Mouse (Mus musculus) B cell, adult 2 months (primary cell): Measurements from ENCODE around the gene Gsx1.

Experiments used
- DNase-seq, 2 experiments: peaks; one replicate each; pipeline ENCODE4 v3.0.0; 2022

Gsx1 gene

GRCm38 (mm10) chr5:147188571-147188975, at the start of gene Gsx1:
Gene Gsx1, plus strand, starts transcription at chr5:147188696.
- peak; percentile 67 to 68 for DNase-seq

DNA sequence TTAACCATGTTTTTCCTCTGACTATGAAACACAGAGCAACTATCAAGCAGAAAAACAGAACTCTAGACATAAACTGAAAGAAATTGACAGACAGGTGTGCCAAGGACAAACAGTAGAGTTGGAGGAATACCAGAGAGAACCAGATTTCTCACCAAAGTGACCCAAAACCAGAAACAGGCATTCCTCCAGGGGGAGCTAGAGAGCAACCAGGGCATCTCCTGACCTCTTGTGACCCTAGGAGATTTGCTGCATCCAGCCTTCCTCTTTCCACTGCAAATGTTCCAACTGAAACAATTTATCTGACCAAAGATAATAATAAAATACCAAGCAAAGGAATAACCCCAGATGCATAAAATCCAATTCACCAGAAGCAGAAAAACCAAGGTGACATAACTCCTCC, 41.2 kb upstream of the Gsx1 start:
- peak; percentile 29 to 37 for DNase-seq

GRCm38 (mm10) chr5:147154806-147155371, 33.6 kb upstream of the Gsx1 start:
- no peak for DNase-seq

GRCm38 (mm10) chr5:147155449-147156133, 32.9 kb upstream of the Gsx1 start:
- no peak for DNase-seq

GRCm38 (mm10) chr5:147156376-147156775, 32.1 kb upstream of the Gsx1 start:
- DNase-seq, result no peak

- no peak for DNase-seq
Observed at GRCm38 (mm10) chr5:147157441-147157840, 31.1 kb upstream of the Gsx1 start.

DNA sequence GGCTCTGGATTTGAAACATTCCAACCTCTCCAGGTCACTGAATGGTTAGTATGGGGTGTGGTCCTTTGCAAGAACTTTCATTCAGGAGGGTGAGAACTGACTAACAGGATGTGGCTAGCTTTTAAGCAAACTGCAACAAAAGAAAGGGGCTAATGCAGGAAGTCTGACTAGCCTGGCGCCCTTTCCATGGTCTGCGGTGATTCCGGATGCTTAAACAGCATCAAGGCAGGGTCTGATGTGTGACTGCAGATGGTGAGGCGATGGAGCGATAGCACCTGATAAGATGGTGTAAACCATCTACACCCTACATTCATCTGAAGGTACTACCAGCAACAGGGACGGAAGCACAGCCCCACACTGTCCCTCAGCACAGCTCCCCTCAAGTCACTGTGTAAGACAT, 29.2 kb upstream of the Gsx1 start:
- no peak for DNase-seq

- no peak for DNase-seq
Observed at GRCm38 (mm10) chr5:147159792-147160191, 28.7 kb upstream of the Gsx1 start.

DNA sequence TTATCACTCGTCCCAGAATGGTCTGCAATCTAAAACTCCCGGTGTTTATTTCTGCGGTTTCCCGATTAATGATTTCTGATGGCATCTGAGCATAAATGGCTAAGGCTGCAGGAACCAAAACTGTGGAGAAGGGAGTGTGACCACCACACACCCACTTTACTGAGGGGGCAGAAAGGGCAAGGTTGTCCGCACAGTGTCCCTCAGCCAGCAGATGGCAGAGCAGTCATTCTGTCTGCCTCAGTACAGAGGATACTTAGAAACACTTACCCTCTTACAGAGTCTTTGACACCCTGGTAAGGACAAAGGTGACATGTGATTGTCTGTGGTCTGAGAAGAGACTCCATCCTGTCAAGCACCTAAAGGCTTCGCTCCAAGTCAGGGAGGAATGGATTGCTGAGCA, 23.4 kb upstream of the Gsx1 start:
- no peak for DNase-seq

DNA sequence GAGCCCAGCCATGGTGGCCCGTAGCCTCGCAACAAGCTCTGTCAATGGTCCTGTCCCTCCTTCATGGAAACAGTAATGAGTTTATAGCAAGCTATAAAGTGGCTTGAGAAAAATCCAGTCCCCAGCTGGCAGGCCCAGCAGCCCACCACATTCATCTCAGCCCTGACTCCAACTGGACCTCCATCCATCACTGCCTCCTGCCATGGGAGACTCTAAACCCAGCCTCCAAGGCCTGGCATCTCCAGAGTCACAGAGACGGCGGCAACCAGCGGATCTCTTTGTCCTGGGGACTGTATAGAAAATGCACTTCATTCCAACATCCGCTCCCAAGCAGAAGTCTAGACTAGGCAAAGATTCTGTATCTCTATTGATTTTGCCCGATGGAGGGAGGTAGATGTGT, 18.4 kb upstream of the Gsx1 start:
- DNase-seq, result no peak

DNA sequence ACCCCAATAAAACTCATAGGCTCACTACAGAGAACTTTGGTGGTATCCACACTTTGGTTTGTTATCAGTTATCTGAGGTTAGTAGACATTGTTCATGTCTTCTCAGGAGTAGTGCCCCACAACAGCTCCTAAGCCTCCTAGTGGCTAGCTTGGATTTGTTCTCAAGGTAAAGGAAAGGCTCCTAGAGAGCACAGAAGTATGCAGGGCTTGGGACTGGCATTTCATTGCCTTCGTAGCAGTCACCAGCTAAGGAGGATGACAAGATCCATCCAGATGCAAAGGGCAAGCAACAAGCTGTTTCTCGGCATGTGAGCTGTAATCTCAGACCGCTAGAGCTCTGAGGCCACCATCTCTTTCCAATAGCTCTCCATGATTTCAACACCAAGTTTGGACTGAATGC, 14.4 kb upstream of the Gsx1 start:
- DNase-seq, result no peak

DNA sequence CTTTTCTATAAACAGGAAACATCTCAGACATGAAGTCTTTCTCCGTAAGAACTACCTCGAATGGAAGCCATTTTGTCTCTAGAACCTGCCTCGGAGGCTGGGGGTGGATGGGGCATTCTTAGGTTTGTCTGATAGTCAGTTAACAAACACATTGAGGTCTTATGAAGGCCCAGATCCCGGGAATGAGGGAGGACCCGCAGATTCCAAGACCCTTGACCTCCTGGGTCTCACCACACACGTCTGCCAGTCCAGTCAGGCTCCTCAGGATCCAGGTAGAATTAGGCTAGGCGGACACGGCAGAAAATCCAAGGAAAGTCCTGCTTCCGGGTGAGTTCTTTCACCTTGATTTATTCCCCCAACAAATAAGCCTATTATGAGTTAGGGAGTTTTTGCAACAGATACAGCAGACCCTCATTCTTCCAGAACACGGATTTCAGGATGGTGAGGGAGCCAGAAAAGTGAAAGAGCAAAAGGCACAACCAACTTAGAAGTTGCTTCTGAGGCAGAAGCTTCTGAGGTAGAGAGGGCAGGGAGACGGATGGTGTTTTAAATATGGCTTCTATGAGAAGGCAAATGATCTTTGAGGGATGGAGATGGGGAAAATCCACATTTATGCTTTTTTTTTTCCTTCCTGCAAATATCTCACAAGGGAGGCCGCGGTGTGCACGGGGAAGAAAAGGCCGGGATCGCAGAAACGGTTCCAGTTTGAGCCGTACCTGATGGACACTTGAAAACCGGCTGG, 3.2 kb upstream of the Gsx1 start:
- no peak for DNase-seq

GRCm38 (mm10) chr5:147186001-147186431, 2.5 kb upstream of the Gsx1 start:
- peak; percentile 38 to 43 for DNase-seq

- DNase-seq, result peak in 1 of 2 experiments; percentile 12
Observed at GRCm38 (mm10) chr5:147186781-147187551, 1.5 kb upstream of the Gsx1 start.

DNA sequence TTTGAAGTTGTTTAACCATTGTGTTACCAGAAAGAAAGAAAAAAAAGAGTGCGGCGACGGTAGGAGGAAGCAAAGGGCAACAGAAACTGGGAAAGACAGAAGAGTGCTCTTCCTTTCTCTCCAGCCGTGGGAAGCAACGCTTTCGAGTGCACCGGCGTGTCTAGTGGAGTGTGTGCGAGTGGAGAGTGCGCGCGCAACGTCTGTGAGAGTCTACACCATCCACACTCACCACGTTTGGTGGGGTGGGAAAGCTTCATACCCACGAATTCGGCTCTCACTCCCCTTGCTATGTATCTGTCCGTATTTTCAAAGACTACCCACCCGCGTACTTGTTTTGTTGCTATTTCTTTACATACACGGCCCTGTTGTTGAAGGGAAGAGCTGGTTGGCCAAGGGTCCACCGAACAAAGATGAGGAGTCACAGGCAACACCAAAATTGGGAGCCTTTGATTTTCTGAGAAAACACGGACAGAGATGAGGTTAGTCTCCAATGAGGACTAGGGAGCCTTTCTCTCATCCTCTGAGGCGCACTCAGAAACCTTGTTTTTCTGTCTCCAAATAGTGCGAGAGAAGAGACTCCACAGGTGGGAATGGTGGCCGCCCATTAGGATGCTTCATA, 835 bp upstream of the Gsx1 start:
- DNase-seq, result no peak

DNA sequence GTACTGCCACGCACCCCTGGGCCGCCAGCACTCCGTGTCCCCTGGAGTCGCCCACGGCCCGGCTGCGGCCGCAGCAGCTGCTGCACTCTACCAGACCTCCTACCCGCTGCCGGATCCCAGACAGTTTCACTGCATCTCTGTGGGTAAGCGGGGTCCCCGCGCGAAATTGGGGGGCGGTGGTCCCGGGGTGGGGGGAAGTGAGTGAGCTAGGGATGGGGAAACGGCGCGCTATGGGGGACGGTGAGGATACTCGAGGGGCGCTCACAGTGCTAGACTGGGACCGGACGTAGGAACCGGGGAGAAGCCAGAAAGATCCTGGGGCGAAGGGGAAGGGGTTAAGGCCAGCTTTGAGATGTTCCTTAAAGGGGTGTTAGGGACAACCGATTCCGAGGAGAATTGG, 660 bp downstream of the Gsx1 start:
- DNase-seq, result no peak

DNA sequence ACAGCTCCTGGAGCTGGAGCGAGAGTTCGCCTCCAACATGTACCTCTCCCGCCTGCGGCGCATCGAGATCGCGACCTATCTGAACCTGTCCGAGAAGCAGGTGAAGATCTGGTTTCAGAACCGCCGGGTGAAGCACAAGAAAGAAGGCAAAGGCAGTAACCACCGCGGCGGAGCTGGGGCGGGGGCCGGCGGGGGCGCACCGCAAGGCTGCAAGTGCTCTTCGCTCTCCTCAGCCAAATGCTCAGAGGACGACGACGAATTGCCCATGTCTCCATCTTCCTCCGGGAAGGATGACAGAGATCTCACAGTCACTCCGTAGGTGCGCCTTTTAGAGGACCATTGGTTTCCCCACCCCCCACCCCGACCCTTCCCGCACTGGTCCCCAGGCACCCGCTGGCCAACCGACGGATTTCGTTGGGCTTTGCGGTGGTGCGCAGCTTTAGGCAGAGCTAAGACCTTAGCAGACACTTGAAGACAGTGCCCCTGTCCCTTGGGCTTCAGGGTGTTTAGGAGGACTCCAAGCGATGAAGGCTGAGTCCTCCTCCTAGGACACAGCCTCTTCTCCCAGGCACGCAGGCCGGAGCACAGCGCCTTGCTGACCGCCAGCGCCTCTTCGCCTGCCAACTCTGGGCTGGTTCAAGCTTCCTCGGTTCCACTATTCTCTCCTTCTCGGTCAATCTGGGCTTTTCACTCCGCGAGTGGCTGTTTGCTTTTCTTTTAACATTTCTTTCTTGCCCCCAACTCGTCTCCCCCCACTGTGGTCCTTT, 1.5 kb downstream of the Gsx1 start:
- DNase-seq, result no peak

DNA sequence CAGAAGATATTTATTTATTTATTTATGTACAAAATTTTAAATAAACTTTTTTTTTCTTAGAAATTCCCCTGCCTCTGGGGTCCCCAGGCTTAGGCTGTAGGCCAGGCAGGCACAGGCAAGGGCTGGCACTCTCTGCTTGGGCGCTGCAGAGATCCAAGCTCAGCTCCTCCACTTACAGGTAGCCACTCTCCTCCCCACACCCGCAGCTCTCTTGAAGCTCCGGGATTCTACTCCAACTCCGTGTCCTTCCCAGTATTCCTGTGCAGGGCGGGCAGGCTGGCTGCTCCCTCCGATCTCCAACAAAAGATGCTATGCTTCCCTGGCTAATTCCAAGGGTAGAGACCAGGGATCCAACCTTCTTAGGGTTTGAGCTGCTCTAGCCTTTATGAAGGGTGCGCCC, 2.4 kb downstream of the Gsx1 start:
- no peak for DNase-seq

DNA sequence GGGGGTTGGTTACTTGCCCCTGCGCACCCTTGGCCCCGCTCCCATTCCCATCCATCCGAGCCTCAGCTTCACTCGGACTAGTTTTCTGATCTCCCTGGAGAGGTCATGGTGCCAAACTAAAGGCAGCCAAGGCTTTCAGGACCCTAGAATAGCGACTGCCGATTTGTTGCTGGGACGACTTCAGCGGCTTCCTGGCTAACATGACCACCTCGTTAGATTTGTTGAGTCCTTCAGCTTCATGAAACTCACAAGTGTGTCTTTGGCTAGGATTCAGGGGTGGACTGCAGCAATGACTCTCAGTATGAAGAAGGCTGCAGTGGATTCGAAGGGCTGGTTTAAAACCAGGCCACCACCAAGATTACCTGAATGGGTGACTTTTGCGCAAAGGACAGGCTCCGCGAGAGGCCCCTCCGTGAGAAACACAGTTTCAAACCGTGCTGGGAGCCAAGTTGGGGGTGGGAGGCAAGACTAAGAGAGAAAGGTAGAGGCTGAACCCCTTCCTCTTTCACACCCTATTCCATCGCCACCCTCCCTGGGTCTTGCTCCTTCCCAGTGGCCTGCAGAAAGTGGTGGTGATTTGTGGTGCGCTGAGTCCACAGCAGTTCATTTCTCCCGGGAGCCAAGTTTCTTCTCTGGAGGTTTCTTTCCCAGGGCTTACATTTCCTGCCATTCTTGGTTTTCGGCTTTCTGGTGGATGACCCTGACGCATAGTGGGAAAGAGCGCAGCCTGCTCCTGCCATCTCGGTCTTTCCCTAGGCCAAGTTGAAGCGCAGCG, 3.5 kb downstream of the Gsx1 start:
- DNase-seq, result no peak

GRCm38 (mm10) chr5:147192576-147192960, 4.1 kb downstream of the Gsx1 start:
- DNase-seq, result no peak

DNA sequence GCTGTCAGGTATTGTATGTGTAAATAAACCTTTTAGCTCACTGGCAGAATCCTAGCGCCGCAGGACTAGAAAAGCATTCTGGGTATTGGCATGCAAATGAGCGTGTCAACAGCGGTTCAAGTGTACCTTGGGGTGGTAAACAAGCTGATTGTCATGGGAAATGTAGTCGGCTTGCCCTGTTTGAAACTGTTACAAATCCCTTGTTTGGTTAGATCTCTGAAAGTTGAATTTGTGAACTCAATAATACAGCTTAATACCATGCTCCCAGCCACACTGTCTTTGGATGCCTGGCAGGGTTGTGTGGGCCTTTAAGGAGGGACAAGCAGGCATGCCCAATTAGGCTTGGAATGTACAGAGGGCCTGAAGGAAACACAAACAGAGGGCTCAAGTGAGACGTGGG, 16.4 kb downstream of the Gsx1 start:
- no peak for DNase-seq
